16 mouse cellular contexts compared by ENCODE assay signal in the genomic region with DNA sequence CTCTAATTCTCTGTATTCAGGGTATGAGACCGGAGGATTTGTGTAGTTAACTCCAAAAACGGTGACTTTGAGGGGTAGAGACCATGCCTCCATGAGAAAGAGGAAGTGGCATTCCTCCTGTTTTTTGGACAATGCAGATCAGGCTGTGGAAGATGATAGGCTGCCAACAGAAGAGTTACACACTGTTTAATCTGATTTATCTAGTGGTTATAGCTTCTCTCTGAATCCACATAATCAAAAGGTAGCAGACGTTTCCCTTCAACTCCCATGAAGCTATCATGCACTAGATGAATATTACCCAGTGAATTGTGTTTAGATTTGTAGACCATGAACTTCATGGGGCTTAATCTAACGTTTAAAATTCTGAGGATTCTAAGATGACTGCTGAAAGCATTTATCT.
"Had no signal": no experiment of that assay in that cellular context is flagged by ENCODE, and none has a peak within 500 bp of the region (broad histone marks: within the 10 kb centered on the region; RNA-seq: fewer than 3 reads in every experiment).

No protein-coding gene starts in this region.

- H3K9ac ChIP-seq: neural tube, embryonic 12.5 days; neural tube, embryonic 13.5 days; stomach, embryonic 15.5 days had no signal

- H3K27ac ChIP-seq: neural tube, embryonic 12.5 days; neural tube, embryonic 13.5 days; stomach, embryonic 15.5 days; stomach, postnatal 0 days had no signal

- H3K4me2 ChIP-seq: neural tube, embryonic 12.5 days; neural tube, embryonic 13.5 days; stomach, embryonic 15.5 days had no signal

- H3K4me1 ChIP-seq: neural tube, embryonic 12.5 days; neural tube, embryonic 13.5 days; stomach, embryonic 15.5 days had no signal

- H3K9me3 ChIP-seq: neural tube, embryonic 12.5 days; neural tube, embryonic 13.5 days; stomach, embryonic 15.5 days had no signal

- H3K27me3 ChIP-seq: neural tube, embryonic 12.5 days; neural tube, embryonic 13.5 days; stomach, embryonic 15.5 days had no signal

- H3K36me3 ChIP-seq: neural tube, embryonic 12.5 days; neural tube, embryonic 13.5 days; stomach, embryonic 15.5 days had no signal

- DNase-seq: retina, postnatal 1 day; right cerebral cortex, adult 18-20 months; right cerebral cortex, postnatal 14 days; right cerebral cortex, postnatal 25 days; right cerebral cortex, postnatal 4 days; spleen, adult 18-20 months; thymus, adult 18-20 months; thymus, adult 2 months; thymus, postnatal 14 days; thymus, postnatal 25 days; thymus, postnatal 36 days; thymus, postnatal 4 days had no signal

- H3K4me3 ChIP-seq: neural tube, embryonic 12.5 days; neural tube, embryonic 13.5 days; stomach, embryonic 15.5 days had no signal
